In genomic region chr16:37612013-37612412, GRCm38 (mm10) we compare ENCODE assay signal across 24 mouse cellular contexts. TPM values are rescaled to one million over a fixed set of nuclear protein-coding genes. Genes with fewer than 3 reads are reported as not detected.
DNase-seq lines count a peak whose midpoint lies in the region; TF ChIP-seq lines count a peak whose summit lies in the region.
"Had no signal": no experiment of that assay in that cellular context is flagged by ENCODE, and none has a peak within 500 bp of the region (broad histone marks: within the 10 kb centered on the region; RNA-seq: fewer than 3 reads in every experiment).

No protein-coding gene starts in this region.

- no peak overlapping the region for H3K4me3 ChIP-seq in layer of hippocampus, adult 2 months
- H3K4me3 ChIP-seq: embryonic facial prominence, embryonic 12.5 days; embryonic facial prominence, embryonic 15.5 days; hindbrain, embryonic 10.5 days; hindbrain, embryonic 13.5 days; intestine, embryonic 15.5 days had no signal

- TF ChIP-seq CTCF in layer of hippocampus, adult 2 months (conservative IDR thresholded peaks at IDR 0.05) = no peak

- intact Hi-C loops in heart, postnatal 25 days (cut with DNase I) = no loop called here

- no peak overlapping the region for H3K27ac ChIP-seq in layer of hippocampus, adult 2 months
- H3K27ac ChIP-seq: embryonic facial prominence, embryonic 12.5 days; embryonic facial prominence, embryonic 15.5 days; hindbrain, embryonic 10.5 days; hindbrain, embryonic 13.5 days; intestine, embryonic 15.5 days had no signal

- peak; percentile 56 to 62 for DNase-seq in cerebellum, adult 18-20 months
- no peak for DNase-seq in cerebellum, adult 11 months
- peak; percentile 55 for DNase-seq in heart, adult 11 months
- no peak for DNase-seq in heart, postnatal 25 days (ENCODE audit: low spot score)
- peak; percentile 68 for DNase-seq in brain, adult 2 months (ENCODE audit: low read depth, low spot score)
- DNase-seq in cerebellum, adult 8-10 months = peak; percentile 50
- DNase-seq in layer of hippocampus, adult 2 months (ENCODE audit: low spot score in 2 of 2) = no peak
- no peak for DNase-seq in layer of hippocampus, postnatal 25 days (ENCODE audit: extremely low spot score in 1 of 2, low spot score in 1 of 2)
- DNase-seq: adrenal gland, adult 2 months; adrenal gland, postnatal 14 days; forebrain, postnatal 0 days; gastrocnemius, postnatal 10 days; gastrocnemius, postnatal 36 days; heart, postnatal 36 days; kidney, adult 11 months had no signal

RNA-seq across cellular contexts. Expression of gene Hgd, which starts 32.1 kb away (rescaled TPM):
- total RNA-seq in heart, postnatal 25 days (2021) = not detected
- total RNA-seq in layer of hippocampus, adult 2 months (2021) = not detected
- total RNA-seq in layer of hippocampus, postnatal 25 days (2021) = not detected
- total RNA-seq: common myeloid progenitor, adult 5-6 weeks; forebrain, postnatal 0 days; gastrocnemius, postnatal 36 days; granulocyte monocyte progenitor cell, adult 5-6 weeks; heart, adult 8-10 months; MEL had no signal

RNA-seq across cellular contexts. Expression of gene Ndufb4, which starts 42.2 kb away (rescaled TPM):
- 100 to 1,000 TPM; 168 to 170 TPM for total RNA-seq in heart, postnatal 25 days (2021)
- 10 to 100 TPM; 83.1 to 94.7 TPM for total RNA-seq in layer of hippocampus, adult 2 months (2021)
- total RNA-seq in layer of hippocampus, postnatal 25 days (2021) = 10 to 100 TPM; 77.3 to 82.8 TPM

Comparison
In these comparisons a context has a peak if more than half of its experiments do, and no peak if none do; other contexts are left out.
1. DNase-seq: peak in cerebellum, adult 18-20 months (2 of 2), heart, adult 11 months (single experiment), brain, adult 2 months (single experiment) and cerebellum, adult 8-10 months (single experiment); none in cerebellum, adult 11 months (single experiment), heart, postnatal 25 days (single experiment), layer of hippocampus, adult 2 months (0 of 2) and layer of hippocampus, postnatal 25 days (0 of 2).